In the genomic region with DNA sequence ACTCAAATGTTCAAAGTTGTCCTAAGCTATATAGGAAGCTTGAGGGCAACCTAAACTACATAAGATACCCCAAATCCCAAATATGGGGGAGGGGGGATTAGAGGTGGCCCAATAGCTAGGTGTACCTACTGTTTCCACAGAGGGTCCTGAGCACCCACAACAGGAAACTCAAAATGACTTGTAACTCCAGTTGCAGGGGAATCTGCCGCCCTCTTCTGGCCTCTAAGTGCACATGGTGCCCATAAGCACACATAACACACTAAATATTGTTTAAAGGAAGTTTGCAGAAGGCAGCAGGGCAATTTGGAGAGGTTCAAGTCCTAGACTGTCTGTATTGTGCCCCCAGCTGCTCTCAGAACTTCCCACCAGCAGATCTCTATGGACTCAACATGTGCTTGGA, we compare ENCODE assay signal across 13 mouse cellular contexts. TPM values are rescaled to one million over a fixed set of nuclear protein-coding genes. Genes with fewer than 3 reads are reported as not detected.
DNase-seq lines count a peak whose midpoint lies in the region; ATAC-seq and TF ChIP-seq lines count a peak whose summit lies in the region.
"Had no signal": no experiment of that assay in that cellular context is flagged by ENCODE, and none has a peak within 500 bp of the region (broad histone marks: within the 10 kb centered on the region; RNA-seq: fewer than 3 reads in every experiment).

No protein-coding gene starts in this region.

- H3K4me3 ChIP-seq in kidney, postnatal 0 days (replicated peaks; ENCODE audit: low read depth, low read length): no peak overlapping the region
- no peak overlapping the region for H3K4me3 ChIP-seq in embryonic fibroblast, embryonic 13.5 days (ENCODE audit: insufficient read depth, low read length)
- H3K4me3 ChIP-seq: limb, embryonic 10.5 days had no signal

- H3K27ac ChIP-seq in kidney, postnatal 0 days: no peak overlapping the region
- no peak overlapping the region for H3K27ac ChIP-seq in embryonic fibroblast, embryonic 13.5 days (ENCODE audit: insufficient read depth, low read length)
- H3K27ac ChIP-seq: limb, embryonic 10.5 days had no signal

- no peak overlapping the region for H3K4me2 ChIP-seq in kidney, postnatal 0 days (ENCODE audit: low read length)

- H3K27me3 ChIP-seq in kidney, postnatal 0 days (ENCODE audit: insufficient read depth, low read length): no peaks in the 10 kb centered on the region

- H3K4me1 ChIP-seq in kidney, postnatal 0 days (replicated peaks; ENCODE audit: insufficient read depth, low read length): no peaks in the 10 kb centered on the region
- H3K4me1 ChIP-seq in embryonic fibroblast, embryonic 13.5 days (ENCODE audit: control insufficient read depth, insufficient read depth, low read length): peaks cover 5% of the 10 kb centered on the region
- H3K4me1 ChIP-seq: limb, embryonic 10.5 days had no signal

- 0 out of 2 replicates have a peak, but pooled peaks cover 4% of the 10 kb centered on the region for H3K36me3 ChIP-seq in kidney, postnatal 0 days (ENCODE audit: insufficient read depth, low read length)

- DNase-seq in CD4-positive, CD25-positive, alpha-beta regulatory T cell, adult 2 months (ENCODE audit: low read depth, low spot score): peak; percentile 49
- peak; percentile 50 for DNase-seq in kidney, postnatal 0 days (ENCODE audit: low spot score)
- DNase-seq in kidney, adult 11 months: no peak
- peak; percentile 29 for DNase-seq in CD4-positive helper T cell, adult 2 months (ENCODE audit: low read depth, low spot score)
- no peak for DNase-seq in layer of hippocampus, postnatal 10 days (ENCODE audit: low spot score in 2 of 2)
- DNase-seq in gastrocnemius, adult 18-20 months (ENCODE audit: low spot score): no peak
- DNase-seq: adrenal gland, adult 8-10 months; cerebellum, postnatal 36 days; heart, postnatal 36 days; right cerebral cortex, postnatal 4 days had no signal

- peak; percentile 74 for TF ChIP-seq CTCF in kidney, postnatal 0 days (IDR thresholded peaks at IDR 0.05; ENCODE audit: low read depth)
- peak; percentile 31; the same call in 1 of the 2 replicates for TF ChIP-seq CTCF in embryonic fibroblast, embryonic 13.5 days (IDR thresholded peaks at IDR 0.05; ENCODE audit: borderline replicate concordance, insufficient read depth, low read length)

- WGBS in kidney, postnatal 0 days: 41% methylated on average over 1 of the region's 1 CpGs

- TF ChIP-seq POLR2A in embryonic fibroblast, embryonic 13.5 days (IDR thresholded peaks at IDR 0.05; ENCODE audit: low read depth, low read length): no peak

- no peak for ATAC-seq in CD4-positive, CD25-positive, alpha-beta regulatory T cell, adult 4 months
- no peak for ATAC-seq in kidney, postnatal 0 days (replicated peaks; ENCODE audit: low FRiP score, low read depth)

- no peaks in the 10 kb centered on the region for H3K9me3 ChIP-seq in kidney, postnatal 0 days (replicated peaks; ENCODE audit: low read length)
- H3K9me3 ChIP-seq: limb, embryonic 10.5 days had no signal

- no peak overlapping the region for H3K9ac ChIP-seq in kidney, postnatal 0 days (ENCODE audit: low read depth, low read length)

RNA-seq across cellular contexts. Expression of a gene that starts 18.6 kb away (rescaled TPM):
- 10 to 100 TPM; 28.5 to 80.4 TPM for polyA plus RNA-seq in CD4-positive, CD25-positive, alpha-beta regulatory T cell, adult 4 months (2017; shearing (Covaris generic))
- 309 and 315 TPM in 2 replicates for polyA plus RNA-seq in kidney, postnatal 0 days (2015; fragmentation: Nextera tagmentation; extraction: Ambion mirVana)
- polyA plus RNA-seq in embryonic fibroblast, embryonic 13.5 days (2011; ENCODE audit: insufficient read length, low read depth, missing spikeins): 193 and 252 TPM in 2 replicates
- total RNA-seq in layer of hippocampus, postnatal 10 days (2021): 100 to 1,000 TPM; 186 to 197 TPM
- 100 to 1,000 TPM in 1 of 2 experiments, 10 to 100 TPM in 1; 98.0 to 115 TPM for total RNA-seq in gastrocnemius, adult 18-20 months (2021)

RNA-seq across cellular contexts. Expression of a gene that starts 43.8 kb away (rescaled TPM):
- 10 to 100 TPM; 12.7 to 20.8 TPM for polyA plus RNA-seq in CD4-positive, CD25-positive, alpha-beta regulatory T cell, adult 4 months (2017; shearing (Covaris generic))
- polyA plus RNA-seq in kidney, postnatal 0 days (2015; fragmentation: Nextera tagmentation; extraction: Ambion mirVana): 28.6 and 31.4 TPM in 2 replicates
- 20.9 and 21.3 TPM in 2 replicates for polyA plus RNA-seq in embryonic fibroblast, embryonic 13.5 days (2011; ENCODE audit: insufficient read length, low read depth, missing spikeins)
- total RNA-seq in layer of hippocampus, postnatal 10 days (2021): 10 to 100 TPM; 17.4 to 19.5 TPM
- 1 to 10 TPM; 4.4 to 6.2 TPM for total RNA-seq in gastrocnemius, adult 18-20 months (2021)

Comparison
In these comparisons a context has a peak if more than half of its experiments do, and no peak if none do; other contexts are left out.
1. DNase-seq: peak in CD4-positive, CD25-positive, alpha-beta regulatory T cell, adult 2 months (single experiment), kidney, postnatal 0 days (single experiment) and CD4-positive helper T cell, adult 2 months (single experiment); none in kidney, adult 11 months (single experiment), layer of hippocampus, postnatal 10 days (0 of 2) and gastrocnemius, adult 18-20 months (single experiment).